Mouse (Mus musculus): Measurements from ENCODE around the gene Liph. TPM values are rescaled to one million over a fixed set of nuclear protein-coding genes. Genes with fewer than 3 reads are reported as not detected.
"Not testable (repeated sequence)": the region's sequence is repeated elsewhere in the genome, so short reads cannot be mapped to it uniquely, and the experiment has no call there.

Liph gene
- polyA plus RNA-seq, 1 experiment = 2.8 TPM

DNA sequence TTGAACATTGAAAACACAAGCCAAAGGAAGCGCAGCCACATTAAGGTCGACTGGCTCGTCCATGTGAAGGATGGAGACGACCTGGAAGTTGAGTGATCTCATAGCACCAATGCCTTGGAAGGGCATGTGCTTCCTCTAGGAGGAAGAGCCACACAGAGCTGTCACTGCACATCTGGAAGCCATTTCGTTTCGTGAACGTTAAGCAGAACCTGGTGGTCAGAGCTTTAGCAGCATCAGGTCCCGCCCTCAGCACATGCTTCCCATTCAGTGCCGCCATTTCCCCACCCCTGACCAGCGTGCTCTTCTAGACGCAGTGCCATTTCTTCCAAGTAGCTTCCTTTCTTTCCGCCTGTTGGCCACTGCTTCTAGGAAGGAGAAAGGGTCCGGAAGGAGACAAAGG lies 67.0 kb downstream of the Liph start:
- Histone ChIP-seq H3K4me3 (ENCODE audit: control insufficient read depth, low read depth, low read length) (no peak overlapping the region), H3K27me3 (ENCODE audit: control insufficient read depth, insufficient read depth, low read length) (no peaks in the 10 kb centered on the region), H3K4me1 (ENCODE audit: control insufficient read depth, insufficient read depth, low read length) (no peaks in the 10 kb centered on the region), H3K27ac (ENCODE audit: control insufficient read depth, insufficient read depth, low read depth, low read length) (no peak overlapping the region), H3K36me3 (ENCODE audit: control insufficient read depth, insufficient read depth, low read length) (no peaks in the 10 kb centered on the region)
- TF ChIP-seq POLR2A (IDR thresholded peaks at IDR 0.05; ENCODE audit: control insufficient read depth, low read depth, low read length) (no peak), CTCF (IDR thresholded peaks at IDR 0.05; ENCODE audit: control insufficient read depth, insufficient read depth, insufficient replicate concordance, low read depth, low read length) (no peak)

DNA sequence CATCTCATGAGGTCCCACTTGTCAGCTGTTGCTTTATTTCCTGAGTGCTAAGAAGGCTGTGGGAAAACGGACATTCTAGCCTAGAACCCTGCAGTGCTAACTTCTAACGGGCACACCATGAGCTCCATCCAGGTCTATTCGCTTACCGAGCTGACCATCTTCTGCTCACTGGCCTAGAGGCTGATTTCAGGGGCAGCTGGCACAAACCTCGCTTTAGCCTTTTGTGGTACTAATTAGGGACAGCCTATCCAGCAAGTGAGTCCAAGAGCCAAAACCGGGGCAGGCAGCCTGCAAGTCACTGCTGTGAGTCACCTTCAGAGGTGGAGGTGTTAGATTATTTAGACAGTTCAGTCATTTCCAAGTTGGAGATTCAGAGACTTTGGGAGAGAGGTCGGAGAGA lies 78.8 kb downstream of the Liph start:
- no peak for TF ChIP-seq POLR2A (IDR thresholded peaks at IDR 0.05; ENCODE audit: control insufficient read depth, low read depth, low read length)
- no peak for TF ChIP-seq CTCF (IDR thresholded peaks at IDR 0.05; ENCODE audit: control insufficient read depth, insufficient read depth, insufficient replicate concordance, low read depth, low read length)
- Histone ChIP-seq H3K4me3 (ENCODE audit: control insufficient read depth, low read depth, low read length) (no peak overlapping the region), H3K27ac (ENCODE audit: control insufficient read depth, insufficient read depth, low read depth, low read length) (no peak overlapping the region), H3K36me3 (ENCODE audit: control insufficient read depth, insufficient read depth, low read length) (no peaks in the 10 kb centered on the region), H3K27me3 (ENCODE audit: control insufficient read depth, insufficient read depth, low read length) (no peaks in the 10 kb centered on the region), H3K4me1 (ENCODE audit: control insufficient read depth, insufficient read depth, low read length) (peaks cover 4% of the 10 kb centered on the region)

- TF ChIP-seq CTCF (IDR thresholded peaks at IDR 0.05; ENCODE audit: control insufficient read depth, insufficient read depth, insufficient replicate concordance, low read depth, low read length) (no peak), POLR2A (IDR thresholded peaks at IDR 0.05; ENCODE audit: control insufficient read depth, low read depth, low read length) (no peak)
- Histone ChIP-seq H3K36me3 (ENCODE audit: control insufficient read depth, insufficient read depth, low read length) (no peaks in the 10 kb centered on the region), H3K4me3 (ENCODE audit: control insufficient read depth, low read depth, low read length) (no peak overlapping the region)
Measured at GRCm38 (mm10) chr16:21913347-21913746, 82.1 kb downstream of the Liph start.

DNA sequence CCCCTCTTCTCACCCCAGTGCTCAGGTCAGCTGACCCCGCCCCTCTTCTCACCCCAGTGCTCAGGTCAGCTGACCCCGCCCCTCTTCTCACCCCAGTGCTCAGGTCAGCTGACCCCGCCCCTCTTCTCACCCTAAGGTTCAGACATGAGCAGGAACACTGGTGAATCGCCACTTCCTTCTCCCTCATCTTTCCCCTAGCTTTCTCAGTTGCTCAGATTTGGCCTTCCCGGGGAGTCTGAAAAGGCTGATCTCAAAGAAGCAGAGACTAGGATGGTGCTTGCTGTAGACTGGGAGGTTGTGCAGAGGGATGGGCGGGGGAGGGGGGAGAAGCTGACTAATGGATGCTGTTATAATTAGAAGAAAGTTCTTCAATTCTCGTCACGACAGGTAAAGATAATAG lies 86.6 kb downstream of the Liph start:
- not testable (repeated sequence) for H3K36me3 ChIP-seq (ENCODE audit: control insufficient read depth, insufficient read depth, low read length); H3K27ac ChIP-seq (ENCODE audit: control insufficient read depth, insufficient read depth, low read depth, low read length)

More at GRCm38 (mm10) chr16:21913347-21913746, 82.1 kb downstream of the Liph start:
- Histone ChIP-seq H3K27ac (ENCODE audit: control insufficient read depth, insufficient read depth, low read depth, low read length) (no peak overlapping the region), H3K4me1 (ENCODE audit: control insufficient read depth, insufficient read depth, low read length) (peaks cover 8% of the 10 kb centered on the region), H3K27me3 (ENCODE audit: control insufficient read depth, insufficient read depth, low read length) (no peaks in the 10 kb centered on the region)

GRCm38 (mm10) chr16:21906902-21907301 lies 88.6 kb downstream of the Liph start:
- Histone ChIP-seq H3K36me3 (ENCODE audit: control insufficient read depth, insufficient read depth, low read length) (no peaks in the 10 kb centered on the region), H3K27me3 (ENCODE audit: control insufficient read depth, insufficient read depth, low read length) (no peaks in the 10 kb centered on the region), H3K4me3 (ENCODE audit: control insufficient read depth, low read depth, low read length) (no peak overlapping the region), H3K4me1 (ENCODE audit: control insufficient read depth, insufficient read depth, low read length) (peaks cover 9% of the 10 kb centered on the region), H3K27ac (ENCODE audit: control insufficient read depth, insufficient read depth, low read depth, low read length) (no peak overlapping the region)
- TF ChIP-seq CTCF (IDR thresholded peaks at IDR 0.05; ENCODE audit: control insufficient read depth, insufficient read depth, insufficient replicate concordance, low read depth, low read length) = no peak

More for the DNA sequence above, 86.6 kb downstream of the Liph start:
- H3K27me3 ChIP-seq (ENCODE audit: control insufficient read depth, insufficient read depth, low read length); H3K4me1 ChIP-seq (ENCODE audit: control insufficient read depth, insufficient read depth, low read length); H3K4me3 ChIP-seq (ENCODE audit: control insufficient read depth, low read depth, low read length): not testable (repeated sequence)

GRCm38 (mm10) chr16:21905996-21906395 lies 89.5 kb downstream of the Liph start:
- Histone ChIP-seq H3K27me3 (ENCODE audit: control insufficient read depth, insufficient read depth, low read length) (no peaks in the 10 kb centered on the region), H3K4me3 (ENCODE audit: control insufficient read depth, low read depth, low read length) (no peak overlapping the region), H3K4me1 (ENCODE audit: control insufficient read depth, insufficient read depth, low read length) (peaks cover 9% of the 10 kb centered on the region), H3K27ac (ENCODE audit: control insufficient read depth, insufficient read depth, low read depth, low read length) (no peak overlapping the region), H3K36me3 (ENCODE audit: control insufficient read depth, insufficient read depth, low read length) (no peaks in the 10 kb centered on the region)
- no peak for TF ChIP-seq POLR2A (IDR thresholded peaks at IDR 0.05; ENCODE audit: control insufficient read depth, low read depth, low read length)
- TF ChIP-seq CTCF (IDR thresholded peaks at IDR 0.05; ENCODE audit: control insufficient read depth, insufficient read depth, insufficient replicate concordance, low read depth, low read length) = no peak

- H3K4me1 ChIP-seq (ENCODE audit: control insufficient read depth, insufficient read depth, low read length) = peaks cover 9% of the 10 kb centered on the region
- H3K27me3 ChIP-seq (ENCODE audit: control insufficient read depth, insufficient read depth, low read length) = no peaks in the 10 kb centered on the region
- H3K27ac ChIP-seq (ENCODE audit: control insufficient read depth, insufficient read depth, low read depth, low read length) = no peak overlapping the region
- TF ChIP-seq CTCF (IDR thresholded peaks at IDR 0.05; ENCODE audit: control insufficient read depth, insufficient read depth, insufficient replicate concordance, low read depth, low read length) (no peak), POLR2A (IDR thresholded peaks at IDR 0.05; ENCODE audit: control insufficient read depth, low read depth, low read length) (no peak)
- no peaks in the 10 kb centered on the region for H3K36me3 ChIP-seq (ENCODE audit: control insufficient read depth, insufficient read depth, low read length)
- no peak overlapping the region for H3K4me3 ChIP-seq (ENCODE audit: control insufficient read depth, low read depth, low read length)
Measured at GRCm38 (mm10) chr16:21904636-21905035, 90.8 kb downstream of the Liph start.

Other genes starting within 250 kb of the Liph start
- gene Ehhadh, start 207.9 kb downstream of the Liph start, polyA plus RNA-seq (2012; rRNA removed) = 0.74 and 1.1 TPM in 2 replicates
- gene Map3k13, start 201.3 kb downstream of the Liph start, polyA plus RNA-seq (2012; rRNA removed) = 0.49 and 0.51 TPM in 2 replicates
- 8.0 and 11.2 TPM in 2 replicates for gene Tmem41a, start 48.1 kb downstream of the Liph start, polyA plus RNA-seq (2012; rRNA removed)
- gene Senp2, start 13.8 kb upstream of the Liph start, polyA plus RNA-seq (2012; rRNA removed) = 104 and 106 TPM in 2 replicates
- gene Igf2bp2, start 167.6 kb upstream of the Liph start, polyA plus RNA-seq (2012; rRNA removed) = 0.53 and 0.63 TPM in 2 replicates